Mouse (Mus musculus): ENCODE results near the gene Tmco5b.

Gene Tmco5b

DNA sequence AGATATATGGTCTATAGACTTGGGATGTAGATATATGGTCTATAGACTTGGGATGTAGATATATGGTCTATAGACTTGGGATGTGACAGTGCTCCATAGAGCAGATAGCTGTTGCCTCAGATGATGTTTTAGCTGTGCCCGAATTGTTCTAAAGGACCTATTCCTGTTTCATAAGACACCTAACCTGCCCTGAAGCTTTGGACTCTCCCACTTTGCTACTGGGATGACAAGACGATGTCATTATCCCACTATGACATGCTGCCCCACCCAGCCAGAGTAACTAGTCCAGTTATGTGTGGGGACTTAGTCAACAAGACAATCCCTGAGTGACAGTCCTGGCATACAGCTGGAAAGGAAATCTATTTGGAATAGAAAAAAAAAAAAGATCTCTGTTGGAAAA, at the start of gene Tmco5b:
Tmco5b (plus strand) TSS at position 301 of the 400 bp plus-strand sequence.
- no peak for DNase-seq

DNA sequence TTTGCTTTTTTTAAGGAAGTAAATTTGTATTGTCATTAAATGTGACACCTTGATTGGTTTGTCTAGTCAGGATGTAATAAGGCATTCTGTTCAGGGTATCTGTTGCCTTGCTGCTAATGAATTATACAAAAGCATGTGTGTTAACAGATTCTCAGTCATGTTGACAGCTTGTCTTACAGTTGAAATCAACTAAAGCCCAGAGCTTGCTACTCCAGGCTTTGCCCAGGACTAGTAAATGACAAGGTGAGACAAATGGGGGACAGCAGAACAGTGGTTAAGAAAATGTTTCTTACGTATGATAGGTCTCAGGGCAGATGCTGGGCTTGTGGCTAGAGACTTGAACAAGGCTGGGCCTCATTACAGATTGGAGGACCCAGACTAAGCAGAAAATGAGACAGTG, 48.5 kb upstream of the Tmco5b start:
- no peak for DNase-seq

DNA sequence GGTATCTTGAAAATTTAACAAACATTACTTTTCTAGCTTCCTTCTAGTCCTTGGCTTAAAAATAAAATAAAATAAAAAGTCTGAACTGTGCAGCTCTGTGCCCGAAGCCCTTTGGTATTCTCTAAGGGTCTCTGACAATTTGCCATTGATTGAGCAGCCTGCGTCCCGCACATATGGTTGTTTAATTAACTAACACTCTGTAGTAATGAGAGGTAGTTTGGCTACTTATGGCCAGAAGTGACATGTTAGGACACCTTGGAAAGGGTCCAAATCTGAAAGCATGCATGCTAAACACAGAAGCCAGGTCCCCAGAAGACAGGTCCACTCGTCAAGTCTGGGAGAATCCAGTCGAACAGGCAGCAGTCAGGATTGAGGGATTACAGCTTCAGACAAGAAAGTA, 46.7 kb upstream of the Tmco5b start:
- no peak for DNase-seq

DNA sequence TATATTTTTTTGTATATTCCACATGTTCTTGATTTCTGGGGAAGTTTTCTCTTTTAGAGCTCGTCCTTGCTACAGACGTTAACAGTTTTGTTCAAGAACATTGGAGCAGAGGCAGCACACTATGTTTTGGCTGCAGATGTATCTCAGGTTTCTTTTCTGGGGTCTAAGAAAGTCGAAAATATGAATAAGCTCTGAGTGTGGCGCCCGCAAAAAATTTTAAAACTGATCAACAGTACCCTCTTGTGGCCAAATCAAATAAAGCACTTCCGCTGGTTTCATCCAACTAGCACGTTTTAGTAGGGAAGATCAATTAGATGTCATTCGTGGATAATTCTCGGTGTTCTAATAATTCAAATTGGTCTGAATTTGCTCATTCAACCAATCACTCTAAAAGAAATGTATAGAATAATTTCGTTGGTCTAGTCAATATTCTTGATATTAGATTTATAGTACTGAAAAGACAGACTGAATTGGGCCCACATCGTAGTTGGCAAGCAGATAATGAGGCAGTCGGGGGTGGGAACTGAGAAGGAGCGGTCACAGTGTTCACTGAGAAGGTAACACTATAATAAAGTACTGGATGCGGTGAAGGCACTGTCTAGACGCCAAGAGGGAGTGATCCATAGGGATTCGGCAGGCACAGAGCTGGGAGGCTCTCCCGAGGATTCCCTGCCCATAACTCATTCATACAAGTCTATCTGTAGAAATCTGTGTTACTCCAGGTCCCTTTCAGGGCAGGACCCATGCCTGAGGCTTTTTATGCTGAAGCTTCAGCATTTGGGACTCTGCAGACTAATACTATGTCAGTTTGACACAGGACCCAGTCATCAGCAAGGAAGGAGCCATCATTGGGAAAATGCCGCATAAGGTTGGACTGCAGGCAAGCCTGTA, 17.1 kb downstream of the Tmco5b start:
- DNase-seq = no peak

DNA sequence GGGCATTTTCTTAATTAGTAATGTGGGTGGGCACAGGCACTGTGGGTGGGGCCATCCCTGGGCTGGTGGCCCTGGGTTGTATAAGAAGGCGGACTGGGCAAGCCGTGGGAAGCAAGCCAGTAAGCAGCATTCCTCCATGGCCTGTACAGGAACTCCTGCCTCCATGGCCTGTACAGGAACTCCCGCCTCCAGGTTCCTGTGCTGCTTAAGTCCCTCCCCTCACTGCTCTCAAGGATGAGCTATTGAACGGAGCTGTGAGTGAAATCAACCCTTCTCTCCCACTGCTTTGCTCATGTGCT, 17.7 kb downstream of the Tmco5b start:
- DNase-seq = no peak

DNA sequence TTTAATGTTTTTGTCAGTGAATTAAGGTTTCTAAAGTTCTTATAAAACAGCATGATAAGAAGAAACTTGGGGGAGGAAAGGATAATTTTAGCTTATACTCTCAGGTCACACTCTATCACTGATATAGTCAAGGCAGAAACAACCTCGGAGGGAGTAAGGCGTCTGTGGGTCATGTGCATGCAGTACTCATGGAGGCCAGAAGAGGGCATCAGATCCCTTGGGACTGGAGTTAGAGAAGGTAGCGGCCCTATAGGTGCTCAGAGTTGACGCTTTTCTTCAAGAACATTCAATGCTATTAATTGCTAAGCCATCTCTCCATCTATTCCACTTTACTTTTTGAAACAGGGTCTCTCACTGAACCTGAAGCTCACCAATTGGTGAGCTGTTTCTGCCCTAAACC, 19.8 kb downstream of the Tmco5b start:
- peak; percentile 65 for DNase-seq

DNA sequence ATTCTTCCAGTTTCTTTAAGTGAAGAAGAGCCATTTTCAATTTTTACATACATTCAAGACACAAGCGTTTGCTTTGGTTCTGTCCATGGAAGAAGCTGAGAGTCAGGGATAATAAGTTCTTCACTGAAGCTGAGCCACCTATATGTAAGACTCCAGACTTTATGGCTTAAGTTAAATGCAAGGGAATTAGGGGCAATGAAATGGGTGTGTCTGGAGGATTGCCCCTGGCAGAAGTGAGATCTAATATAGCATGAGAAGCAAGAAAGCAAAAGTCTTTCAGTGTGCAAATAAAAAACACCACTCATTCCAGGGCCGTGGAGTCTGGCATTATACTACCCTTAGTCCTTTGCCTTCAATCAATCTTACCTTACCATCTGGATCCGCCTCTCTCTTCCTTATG, 25.7 kb downstream of the Tmco5b start:
- DNase-seq = no peak

DNA sequence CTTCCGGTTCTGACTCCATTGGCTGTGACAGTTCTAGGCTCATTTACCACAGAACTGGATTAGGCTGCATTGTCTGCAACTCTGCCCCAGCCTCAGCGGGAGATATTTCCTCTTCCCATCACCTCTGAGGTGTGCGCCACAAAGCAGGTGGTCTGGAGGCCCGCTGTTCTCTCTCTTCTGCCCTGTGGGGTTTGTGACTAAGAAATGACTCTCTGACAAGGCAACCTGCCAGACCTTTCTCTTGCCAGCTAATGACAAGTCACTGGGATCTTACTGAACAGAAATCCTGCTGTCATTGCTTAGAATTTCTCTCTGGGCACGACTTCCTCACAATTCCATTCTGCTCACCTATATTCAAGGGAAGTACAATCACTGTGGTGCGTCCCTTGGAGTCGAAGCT, 37.5 kb downstream of the Tmco5b start:
- DNase-seq = peak; percentile 81

DNA sequence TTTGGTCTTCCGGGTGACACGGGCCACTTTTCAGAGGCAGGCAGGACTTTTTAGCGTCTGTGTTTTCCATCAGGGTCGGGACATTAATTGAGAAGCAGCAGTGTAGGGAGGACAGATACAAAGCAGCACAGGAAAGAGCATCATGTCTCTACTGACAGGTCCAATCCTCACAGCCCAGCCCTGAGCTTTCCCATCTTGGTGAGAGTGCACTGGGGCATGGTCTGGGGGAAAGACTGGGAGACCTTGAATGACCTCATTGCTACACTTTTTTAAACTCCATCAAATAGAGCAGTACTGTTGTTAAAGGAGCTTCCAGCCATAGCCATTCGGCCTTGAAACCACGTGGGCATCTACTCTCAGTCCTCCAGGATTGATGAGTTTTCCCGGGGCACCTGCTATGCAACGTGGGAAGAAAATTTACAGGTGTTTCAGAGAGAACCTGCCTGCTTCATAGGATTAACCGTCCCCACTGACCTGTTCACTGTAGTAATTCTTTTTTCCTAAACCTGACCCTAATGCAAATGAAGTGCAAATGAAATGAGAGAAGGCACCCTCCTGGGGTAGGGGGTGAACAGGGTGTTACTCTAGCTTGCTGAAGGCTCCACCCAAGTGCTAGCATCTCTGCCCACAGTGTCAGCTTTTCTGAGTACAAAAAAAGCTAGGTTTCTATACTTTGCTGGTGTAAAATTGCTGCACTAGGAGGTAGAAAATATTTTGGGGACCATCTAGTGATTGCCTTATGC, 48.4 kb downstream of the Tmco5b start:
- no peak for DNase-seq

DNA sequence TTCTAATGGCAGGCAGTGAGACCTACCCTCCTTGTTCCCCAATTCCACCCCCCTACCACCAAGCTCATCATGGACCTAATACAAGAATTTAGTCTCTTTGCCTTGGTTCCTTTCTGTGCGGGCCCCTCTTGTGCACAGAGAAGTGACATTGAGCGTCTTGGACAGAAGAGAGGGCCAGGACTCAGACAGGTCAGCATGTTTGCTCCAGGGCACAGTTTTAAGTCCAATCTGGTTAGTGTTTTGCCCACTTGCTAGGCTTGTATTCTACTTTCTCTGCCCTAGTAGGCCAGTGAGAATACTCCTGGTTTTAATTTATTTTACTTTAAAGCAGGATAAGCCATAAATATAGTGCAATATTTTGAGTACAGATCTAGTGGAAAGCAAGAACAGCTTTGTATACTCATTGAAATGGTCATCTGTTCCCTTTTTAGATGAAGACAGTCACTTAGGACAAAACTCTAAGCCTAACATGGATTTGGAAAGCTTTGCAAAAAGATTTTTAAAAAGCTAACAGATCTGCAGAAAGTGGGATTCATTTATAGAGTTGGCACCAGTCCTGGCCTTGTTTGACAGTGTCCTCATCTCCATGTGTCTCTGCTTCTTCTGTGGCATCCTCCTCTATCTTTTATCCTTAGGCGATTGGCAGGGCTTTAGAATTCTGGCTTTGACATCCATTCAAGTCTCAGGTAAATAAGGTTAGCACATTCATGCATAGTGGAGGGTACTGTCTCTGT, 50.2 kb downstream of the Tmco5b start:
- no peak for DNase-seq

DNA sequence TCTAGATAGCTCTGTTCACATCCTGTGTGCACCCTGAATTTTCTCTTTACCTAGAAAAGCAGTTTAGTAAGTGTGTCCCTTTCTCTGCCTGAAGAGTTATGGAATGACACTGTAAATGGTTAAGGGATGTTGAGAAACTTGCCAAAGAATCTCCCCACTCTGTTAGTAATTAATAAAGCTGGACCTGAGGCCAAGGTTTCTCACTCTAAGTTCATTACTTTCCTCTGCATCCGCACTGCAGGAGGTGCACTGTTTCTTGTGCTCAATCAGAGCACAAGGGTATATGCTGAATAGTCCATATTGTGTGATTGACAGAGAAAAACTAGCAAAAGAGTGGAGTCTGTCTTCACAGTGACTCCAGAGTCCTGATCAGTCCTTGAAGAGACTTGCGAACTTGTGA, 59.0 kb downstream of the Tmco5b start:
- no peak for DNase-seq
